Mouse (Mus musculus) forebrain, embryonic 14.5 days (tissue): ENCODE measurements around the gene Cxxc4. TPM values are rescaled to one million over a fixed set of nuclear protein-coding genes. Genes with fewer than 3 reads are reported as not detected.
"Not testable (repeated sequence)": the region's sequence is repeated elsewhere in the genome, so short reads cannot be mapped to it uniquely, and the experiment has no call there.

Source experiments
- ATAC-seq: fragments of 200-750 bp; cut with Nextera tagmentation; 2 replicates; pipeline ENCODE4 v1.8.0; 2017; ENCODE audit warnings: mild to moderate bottlenecking, moderate library complexity
- DNase-seq: peaks from one replicate; pipeline ENCODE4 v3.0.0-alpha.2; 2015; ENCODE audit warnings: low spot score
- H3K27ac ChIP-seq: fragments of 300-500 bp; sonication (generic); 2 replicates; pipeline ENCODE4 v1.5.1; 2014; ENCODE audit warnings: low read depth, mild to moderate bottlenecking, control low read depth, low read length, moderate library complexity
- H3K27me3 ChIP-seq: fragments of 300-500 bp; sonication (generic); replicated peaks from 2 replicates; pipeline ENCODE4 v1.6.1; 2014; ENCODE audit warnings: low read length, control low read depth, mixed read lengths; ENCODE audit not compliant: control insufficient read depth, insufficient read depth
- H3K36me3 ChIP-seq: fragments of 300-500 bp; sonication (generic); 2 replicates; pipeline ENCODE4 v1.6.1; 2014; ENCODE audit warnings: low read length, control low read depth; ENCODE audit not compliant: control insufficient read depth, insufficient read depth
- H3K4me1 ChIP-seq: fragments of 300-500 bp; sonication (generic); 2 replicates; pipeline ENCODE4 v1.6.1; 2014; ENCODE audit warnings: antibody characterized with exemption, low read length, control low read depth; ENCODE audit not compliant: control insufficient read depth, insufficient read depth
- H3K4me2 ChIP-seq: fragments of 300-500 bp; sonication (generic); 2 replicates; pipeline ENCODE4 v1.6.1; 2014; ENCODE audit warnings: mild to moderate bottlenecking, control low read depth, low read length
- H3K4me3 ChIP-seq: fragments of 300-500 bp; sonication (generic); 2 replicates; pipeline ENCODE4 v1.5.1; 2014; ENCODE audit warnings: low read depth, low read length, control low read depth
- H3K9ac ChIP-seq: fragments of 300-500 bp; sonication (generic); 2 replicates; pipeline ENCODE4 v1.6.1; 2014; ENCODE audit warnings: mild to moderate bottlenecking, low read length, control low read depth, moderate library complexity
- H3K9me3 ChIP-seq: fragments of 300-500 bp; sonication (generic); replicated peaks from 2 replicates; pipeline ENCODE4 v1.6.1; 2016; ENCODE audit warnings: low read length, control low read depth, mixed read lengths; ENCODE audit not compliant: control insufficient read depth
- WGBS: fragments of 180-500 bp; shearing (Covaris S2); extraction: QIAGEN DNeasy Blood & Tissue Kit; methylation state at CpG from one replicate; pipeline ENCODE4 v1.1.7; 2014; 5-methylcytosine and 5-hydroxymethylcytosine counted together
- polyA plus RNA-seq: library from polyadenylated mRNA; unstranded; fragments of >200 nt; fragmentation: Nextera tagmentation; extraction: Ambion mirVana; gene quantifications from 2 replicates; pipeline ENCODE4 v1.2.1, GENCODE M21; 2014

Gene Cxxc4
- 18.2 and 20.5 TPM in 2 replicates for polyA plus RNA-seq

- no peaks in the 10 kb centered on the region for H3K9me3 ChIP-seq
- ATAC-seq (peak; percentile 74), DNase-seq (peak; percentile 88)
- peak within 1 kb of the TSS; percentile 69 for H3K4me3 ChIP-seq
- H3K4me2 ChIP-seq, result peak within 1 kb of the TSS; percentile 86
- H3K27me3 ChIP-seq, result no peaks in the 10 kb centered on the region
- peaks cover 2% of the 10 kb centered on the region; the same call in 1 of the 2 replicates for H3K4me1 ChIP-seq
- peak within 1 kb of the TSS; percentile 99 for H3K27ac ChIP-seq
- WGBS, result under 1% methylated on average over 13 of the region's 22 CpGs
- H3K9ac ChIP-seq, result peak within 1 kb of the TSS; percentile 88
- no peaks in the 10 kb centered on the region for H3K36me3 ChIP-seq
Measured at GRCm38 (mm10) chr3:134236414-134237112, at the start of gene Cxxc4. Cxxc4 (plus strand) TSS chr3:134236484.

GRCm38 (mm10) chr3:134188979-134189946, 47.0 kb upstream of the Cxxc4 start:
- Histone ChIP-seq H3K27me3 (no peaks in the 10 kb centered on the region), H3K27ac (no peak overlapping the region), H3K4me1 (peaks cover 6% of the 10 kb centered on the region; the same call in 1 of the 2 replicates), H3K9me3 (no peaks in the 10 kb centered on the region), H3K4me3 (peak overlapping the region; percentile 10), H3K4me2 (peak overlapping the region; percentile 50), H3K9ac (peak overlapping the region; percentile 46; the same call in 1 of the 2 replicates), H3K36me3 (no peaks in the 10 kb centered on the region)
- ATAC-seq (peak; percentile 57), DNase-seq (peak; percentile 48)
- 25% methylated on average over 12 of the region's 12 CpGs for WGBS

- peak; percentile 68 for DNase-seq
- H3K4me2 ChIP-seq, result peak overlapping the region; percentile 50
- no peak overlapping the region for H3K27ac ChIP-seq
- ATAC-seq, result peak; percentile 88
- 15% methylated on average over 11 of the region's 11 CpGs for WGBS
- peak overlapping the region; percentile 46; the same call in 1 of the 2 replicates for H3K9ac ChIP-seq
- H3K9me3 ChIP-seq, result no peaks in the 10 kb centered on the region
- peak overlapping the region; percentile 10 for H3K4me3 ChIP-seq
- H3K36me3 ChIP-seq, result no peaks in the 10 kb centered on the region
- peaks cover 6% of the 10 kb centered on the region; the same call in 1 of the 2 replicates for H3K4me1 ChIP-seq
- H3K27me3 ChIP-seq, result no peaks in the 10 kb centered on the region
Measured at GRCm38 (mm10) chr3:134190046-134190445, 46.2 kb upstream of the Cxxc4 start.

- ATAC-seq (no peak), DNase-seq (no peak)
- Histone ChIP-seq H3K4me1 (no peaks in the 10 kb centered on the region), H3K27ac (no peak overlapping the region), H3K27me3 (no peaks in the 10 kb centered on the region), H3K9ac (no peak overlapping the region), H3K4me2 (no peak overlapping the region), H3K4me3 (no peak overlapping the region), H3K9me3 (no peaks in the 10 kb centered on the region), H3K36me3 (no peaks in the 10 kb centered on the region)
- 77% methylated on average over 9 of the region's 9 CpGs for WGBS
Measured at GRCm38 (mm10) chr3:134199892-134200291, 36.4 kb upstream of the Cxxc4 start.

DNA sequence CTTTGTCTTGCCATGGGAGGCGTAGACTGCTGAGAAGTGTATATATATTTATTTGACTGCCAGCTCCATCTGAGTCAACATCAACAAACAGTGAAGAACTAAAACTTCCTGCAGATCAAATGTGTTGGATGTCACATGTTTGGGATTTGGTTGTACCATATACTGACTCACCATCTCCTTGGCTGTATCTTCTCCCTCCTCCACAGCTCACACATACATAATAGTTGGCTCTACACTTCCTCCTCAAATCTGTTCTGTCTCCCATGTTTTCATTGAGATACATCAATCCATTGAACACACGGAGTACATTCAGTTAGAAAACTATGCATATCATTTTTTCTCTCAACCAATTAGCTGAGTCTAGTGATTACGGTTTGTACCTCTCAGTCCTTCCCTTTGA, 29.7 kb upstream of the Cxxc4 start:
- ATAC-seq (no peak), DNase-seq (no peak)
- Histone ChIP-seq H3K4me1 (no peaks in the 10 kb centered on the region), H3K27ac (no peak overlapping the region), H3K9me3 (no peaks in the 10 kb centered on the region), H3K4me2 (no peak overlapping the region), H3K27me3 (no peaks in the 10 kb centered on the region), H3K4me3 (no peak overlapping the region), H3K9ac (no peak overlapping the region), H3K36me3 (no peaks in the 10 kb centered on the region)
- 90% methylated on average over 3 of the region's 3 CpGs for WGBS

- 88% methylated on average over 6 of the region's 6 CpGs for WGBS
- Histone ChIP-seq H3K4me1 (no peaks in the 10 kb centered on the region), H3K9me3 (no peaks in the 10 kb centered on the region), H3K27ac (no peak overlapping the region), H3K9ac (no peak overlapping the region), H3K36me3 (no peaks in the 10 kb centered on the region), H3K4me2 (no peak overlapping the region), H3K27me3 (no peaks in the 10 kb centered on the region), H3K4me3 (no peak overlapping the region)
- ATAC-seq, result no peak
- DNase-seq, result no peak
Measured at GRCm38 (mm10) chr3:134210950-134211349, 25.3 kb upstream of the Cxxc4 start.

GRCm38 (mm10) chr3:134219881-134220280, 16.4 kb upstream of the Cxxc4 start:
- not testable (repeated sequence) for H3K4me2 ChIP-seq, ATAC-seq, H3K36me3 ChIP-seq, DNase-seq, H3K9ac ChIP-seq, H3K27ac ChIP-seq, H3K4me1 ChIP-seq, H3K9me3 ChIP-seq, H3K27me3 ChIP-seq, H3K4me3 ChIP-seq

DNA sequence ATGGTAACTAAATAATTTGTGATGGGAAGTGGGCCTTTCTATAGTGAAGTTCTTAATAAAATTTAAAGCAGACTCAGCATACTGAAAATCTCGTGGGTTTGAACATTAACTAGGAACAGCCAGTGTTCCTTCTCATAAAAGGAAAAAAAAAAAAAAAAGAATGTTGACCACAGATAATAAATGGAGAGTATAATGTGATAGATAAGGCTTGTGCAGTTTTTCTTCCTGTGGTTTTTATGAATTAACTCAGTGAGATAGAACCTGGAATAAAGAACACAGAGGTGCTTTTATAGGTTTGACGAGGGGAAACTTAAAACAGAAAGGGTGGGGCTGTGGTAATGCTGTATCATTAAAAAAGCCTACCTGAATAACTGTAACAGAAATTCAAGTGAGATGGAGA, 15.3 kb upstream of the Cxxc4 start:
- H3K9ac ChIP-seq, result no peak overlapping the region
- ATAC-seq, result no peak
- no peak overlapping the region for H3K4me2 ChIP-seq
- 61% methylated on average over 2 of the region's 2 CpGs for WGBS
- H3K9me3 ChIP-seq, result no peaks in the 10 kb centered on the region
- no peaks in the 10 kb centered on the region for H3K4me1 ChIP-seq
- no peaks in the 10 kb centered on the region for H3K36me3 ChIP-seq
- H3K4me3 ChIP-seq, result no peak overlapping the region
- H3K27me3 ChIP-seq, result no peaks in the 10 kb centered on the region
- DNase-seq, result no peak
- no peak overlapping the region for H3K27ac ChIP-seq
